Mouse (Mus musculus) spleen, adult 2 months (tissue): ENCODE measurements around the gene Prpf4.

ENCODE experiments used
- CTCF ChIP-seq: fragments of 200-500 bp; IDR thresholded peaks from 2 replicates; pipeline ENCODE4 v1.5.1; 2011; ENCODE audit warnings: mild to moderate bottlenecking, inconsistent platforms; ENCODE audit not compliant: insufficient read depth, insufficient read length, insufficient replicate concordance; ENCODE audit errors: extremely low read depth
- POLR2A ChIP-seq: fragments of 200-500 bp; IDR thresholded peaks from 2 replicates; pipeline ENCODE4 v1.6.1; 2011; ENCODE audit warnings: low read depth, low read length, inconsistent platforms

DNA sequence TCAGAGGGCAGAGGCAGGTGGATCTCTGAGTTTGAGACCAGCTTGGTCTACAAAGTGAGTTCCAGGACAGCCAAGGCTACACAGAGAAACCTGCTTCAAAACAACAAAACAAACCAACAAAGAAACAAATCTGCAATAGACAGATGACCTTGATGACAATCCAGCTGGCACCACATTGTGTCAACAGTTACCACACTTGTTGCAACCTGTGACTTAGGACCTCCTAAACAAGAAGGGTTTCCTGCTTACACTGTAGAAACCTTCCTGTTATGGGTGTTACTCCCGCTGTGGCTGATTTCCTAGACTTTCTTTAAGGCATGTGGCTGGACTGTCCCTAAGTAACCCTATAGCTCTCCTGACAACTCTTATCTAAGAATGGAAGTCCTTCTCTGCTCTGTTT is 12.8 kb upstream of the Prpf4 start:
- TF ChIP-seq CTCF (no peak), POLR2A (no peak)
